Mouse (Mus musculus) kidney, postnatal 4 days (tissue): ENCODE results near the gene Eif4g1.
A peak's percentile ranks its signal among the peaks of the same experiment; 100 is the strongest.

Experiments
- DNase-seq, 2 experiments: peaks; one replicate each; pipeline ENCODE4 v3.0.0; 2021; ENCODE audit warnings: mixed read lengths in 2 of 2

The Eif4g1 gene

GRCm38 (mm10) chr16:20726384-20726783, 58.3 kb downstream of the Eif4g1 start:
- DNase-seq, result no peak

GRCm38 (mm10) chr16:20730293-20730711, 62.2 kb downstream of the Eif4g1 start:
- DNase-seq, result peak; percentile 22 to 44

- DNase-seq, result no peak
Measured at GRCm38 (mm10) chr16:20731688-20732087, 63.6 kb downstream of the Eif4g1 start.

- DNase-seq, result no peak
Measured at GRCm38 (mm10) chr16:20732251-20732924, 64.3 kb downstream of the Eif4g1 start.

GRCm38 (mm10) chr16:20732925-20733730, 65.0 kb downstream of the Eif4g1 start, which contains the start of gene Chrd:
Gene Chrd (plus strand): TSS chr16:20733127.
- DNase-seq, result peak; percentile 84 to 89

GRCm38 (mm10) chr16:20733731-20734730, 65.9 kb downstream of the Eif4g1 start, which contains the start of gene Thpo:
Gene Thpo (minus strand): TSS chr16:20734511.
- peak; percentile 20 to 35 for DNase-seq

- DNase-seq, result no peak
Measured at GRCm38 (mm10) chr16:20735651-20736050, 67.5 kb downstream of the Eif4g1 start.

GRCm38 (mm10) chr16:20736168-20736567, 68.1 kb downstream of the Eif4g1 start:
- DNase-seq, result no peak

- DNase-seq, result no peak
Measured at GRCm38 (mm10) chr16:20736823-20737222, 68.7 kb downstream of the Eif4g1 start.

GRCm38 (mm10) chr16:20739845-20740244, 71.7 kb downstream of the Eif4g1 start:
- no peak for DNase-seq
